Mouse (Mus musculus): Measurements from ENCODE around the gene Cntnap1.

Cntnap1 gene

GRCm38 (mm10) chr11:101221306-101221986, 51.1 kb downstream of the Cntnap1 start:
- no peak for DNase-seq (ENCODE audit: low spot score)

- DNase-seq (ENCODE audit: low spot score) = no peak
Observed at GRCm38 (mm10) chr11:101224337-101224736, 54.0 kb downstream of the Cntnap1 start.

GRCm38 (mm10) chr11:101225331-101226064, 55.2 kb downstream of the Cntnap1 start:
- no peak for DNase-seq (ENCODE audit: low spot score)

GRCm38 (mm10) chr11:101226065-101226701, 55.9 kb downstream of the Cntnap1 start, which contains the start of gene Ezh1:
TSS of gene Ezh1 (minus strand) at chr11:101226463.
- peak; percentile 83 for DNase-seq (ENCODE audit: low spot score)

- DNase-seq (ENCODE audit: low spot score) = no peak
Observed at GRCm38 (mm10) chr11:101229361-101229900, 59.1 kb downstream of the Cntnap1 start.

- no peak for DNase-seq (ENCODE audit: low spot score)
Observed at GRCm38 (mm10) chr11:101230061-101230511, 59.8 kb downstream of the Cntnap1 start.

- DNase-seq (ENCODE audit: low spot score) = no peak
Observed at GRCm38 (mm10) chr11:101230526-101230925, 60.2 kb downstream of the Cntnap1 start.

- no peak for DNase-seq (ENCODE audit: low spot score)
Observed at GRCm38 (mm10) chr11:101230991-101231871, 60.9 kb downstream of the Cntnap1 start.

GRCm38 (mm10) chr11:101232010-101232839, 61.9 kb downstream of the Cntnap1 start:
- DNase-seq (ENCODE audit: low spot score) = no peak

- DNase-seq (ENCODE audit: low spot score) = no peak
Observed at GRCm38 (mm10) chr11:101233240-101233639, 62.9 kb downstream of the Cntnap1 start.

GRCm38 (mm10) chr11:101234124-101234523, 63.8 kb downstream of the Cntnap1 start:
- no peak for DNase-seq (ENCODE audit: low spot score)

- no peak for DNase-seq (ENCODE audit: low spot score)
Observed at GRCm38 (mm10) chr11:101235429-101235828, 65.1 kb downstream of the Cntnap1 start.

- DNase-seq (ENCODE audit: low spot score) = no peak
Observed at GRCm38 (mm10) chr11:101236782-101237181, 66.5 kb downstream of the Cntnap1 start.

GRCm38 (mm10) chr11:101238071-101238647, 67.8 kb downstream of the Cntnap1 start:
- no peak for DNase-seq (ENCODE audit: low spot score)
